Mouse (Mus musculus) cortical plate, adult 2 months (tissue): ENCODE data around the gene Epn3. TPM values are rescaled to one million over a fixed set of nuclear protein-coding genes. Genes with fewer than 3 reads are reported as not detected.

Source experiments
- H3K27ac ChIP-seq: fragments of 200-500 bp; 2 replicates; pipeline ENCODE4 v1.5.1; 2012; ENCODE audit warnings: low read length, control low read depth, inconsistent platforms; ENCODE audit not compliant: insufficient read depth
- H3K4me1 ChIP-seq: fragments of 200-500 bp; 2 replicates; pipeline ENCODE4 v1.6.1; 2011; ENCODE audit warnings: low read length; ENCODE audit not compliant: control insufficient read depth, insufficient read depth
- H3K4me3 ChIP-seq: fragments of 200-500 bp; 2 replicates; pipeline ENCODE4 v1.5.1; 2011; ENCODE audit warnings: mild to moderate bottlenecking, low read length, control low read depth; ENCODE audit not compliant: insufficient read depth
- CTCF ChIP-seq: fragments of 200-500 bp; IDR thresholded peaks from 2 replicates; pipeline ENCODE4 v1.5.1; 2011; ENCODE audit warnings: mild to moderate bottlenecking, control low read depth, low read length; ENCODE audit not compliant: insufficient read depth; ENCODE audit errors: extremely low read depth
- POLR2A ChIP-seq: fragments of 200-500 bp; IDR thresholded peaks from 2 replicates; pipeline ENCODE4 v1.6.1; 2011; ENCODE audit warnings: mild to moderate bottlenecking, low read length, control low read depth; ENCODE audit not compliant: insufficient read depth; ENCODE audit errors: extremely low read depth
- polyA plus RNA-seq: library from polyadenylated mRNA; depleted of rRNA; stranded (reverse); fragments of >200 nt; gene quantifications from 2 replicates; pipeline ENCODE4 v1.2.3, GENCODE M21; 2012

Epn3 gene
- polyA plus RNA-seq, 1 experiment = 0.98 TPM

DNA sequence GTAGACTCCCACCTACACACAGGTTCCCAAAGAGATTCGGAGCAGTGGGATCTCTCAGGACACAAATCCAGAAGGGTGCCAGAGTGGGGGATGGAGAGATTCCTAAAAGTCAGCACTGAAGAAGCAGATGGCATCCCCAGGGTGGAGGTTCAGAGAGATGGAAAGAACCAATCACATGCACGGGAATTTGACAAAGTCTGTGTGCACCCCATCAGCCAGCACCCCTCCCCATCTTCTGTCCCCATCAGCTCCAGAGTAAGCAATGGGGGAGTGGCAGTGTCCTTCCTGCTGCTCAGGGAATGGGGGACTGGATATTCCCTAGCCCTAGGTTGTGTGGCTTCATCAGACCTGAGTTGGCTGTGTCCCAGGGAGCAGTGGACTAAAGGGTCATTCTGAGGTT is 739 bp downstream of the Epn3 start:
- Histone ChIP-seq H3K4me1 (no peaks in the 10 kb centered on the region; the same call in 1 of the 2 replicates), H3K4me3 (no peak overlapping the region), H3K27ac (no peak overlapping the region)
- no peak for TF ChIP-seq CTCF
- TF ChIP-seq POLR2A = no peak

DNA sequence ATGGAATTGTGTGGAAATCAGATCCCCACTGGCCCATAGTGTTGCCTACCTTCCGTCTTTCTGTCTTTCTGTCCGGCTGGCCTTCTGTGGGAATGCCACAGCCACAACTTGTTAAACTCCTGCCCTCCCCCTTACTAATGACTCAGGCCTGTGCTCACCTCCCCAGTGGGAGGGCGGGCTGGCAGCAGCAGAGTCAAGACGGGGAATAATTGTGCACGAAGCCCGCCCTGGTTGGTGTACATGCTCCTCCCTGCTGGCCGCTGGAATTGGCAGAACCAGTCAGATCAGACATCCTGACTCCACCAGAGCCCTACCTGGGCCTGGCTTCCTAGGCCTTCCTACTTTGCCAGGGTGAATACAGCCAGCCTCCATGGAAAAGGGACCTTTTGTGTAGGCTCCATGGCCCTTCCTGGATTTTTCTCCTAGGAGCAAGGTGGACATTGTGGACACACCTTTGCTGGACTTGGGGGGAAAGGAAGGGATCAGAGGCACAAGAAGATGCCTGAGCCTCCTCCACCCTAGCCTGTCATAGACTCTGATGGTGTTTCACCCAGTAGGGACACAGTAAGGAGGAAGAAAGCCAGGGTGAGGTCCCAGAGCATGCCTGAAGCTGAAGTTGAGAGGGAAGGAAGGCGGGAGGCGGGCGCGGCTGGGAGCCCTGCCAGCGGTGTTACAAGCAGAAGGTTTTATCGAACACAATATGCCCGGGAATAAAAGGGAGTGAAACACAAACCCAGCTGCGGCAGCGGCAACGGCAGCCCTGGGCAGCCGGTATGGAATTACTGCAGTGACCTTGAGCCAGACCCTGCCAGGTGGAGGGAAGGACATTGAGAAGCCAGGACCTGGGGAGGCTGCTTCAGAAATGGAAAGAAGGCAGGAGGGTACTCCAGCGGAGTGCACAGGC is 1.4 kb downstream of the Epn3 start:
- Histone ChIP-seq H3K4me3 (no peak overlapping the region), H3K27ac (no peak overlapping the region), H3K4me1 (no peaks in the 10 kb centered on the region; the same call in 1 of the 2 replicates)
- TF ChIP-seq CTCF = no peak
- TF ChIP-seq POLR2A = no peak

DNA sequence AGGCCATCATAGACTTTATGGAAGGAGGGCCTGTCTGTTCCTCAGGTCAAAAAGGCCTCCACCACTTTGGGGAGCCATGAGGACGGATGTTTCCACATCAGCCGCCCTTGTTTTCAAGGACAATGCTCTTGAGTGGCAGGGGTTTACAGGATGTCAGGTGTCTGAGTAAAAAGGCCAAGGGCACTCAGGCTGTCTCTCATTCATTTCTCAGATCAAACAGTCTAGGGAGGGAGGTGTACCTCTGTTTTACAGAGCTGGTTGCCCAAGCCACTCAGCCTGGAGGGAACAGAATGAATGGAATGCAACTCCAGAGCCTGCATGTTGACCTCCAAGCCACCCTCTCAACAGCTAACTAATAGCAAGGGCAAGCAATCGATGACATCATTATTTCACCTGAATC is 4.4 kb downstream of the Epn3 start:
- Histone ChIP-seq H3K4me3 (no peak overlapping the region), H3K27ac (no peak overlapping the region), H3K4me1 (no peaks in the 10 kb centered on the region; the same call in 1 of the 2 replicates)
- no peak for TF ChIP-seq CTCF
- no peak for TF ChIP-seq POLR2A

DNA sequence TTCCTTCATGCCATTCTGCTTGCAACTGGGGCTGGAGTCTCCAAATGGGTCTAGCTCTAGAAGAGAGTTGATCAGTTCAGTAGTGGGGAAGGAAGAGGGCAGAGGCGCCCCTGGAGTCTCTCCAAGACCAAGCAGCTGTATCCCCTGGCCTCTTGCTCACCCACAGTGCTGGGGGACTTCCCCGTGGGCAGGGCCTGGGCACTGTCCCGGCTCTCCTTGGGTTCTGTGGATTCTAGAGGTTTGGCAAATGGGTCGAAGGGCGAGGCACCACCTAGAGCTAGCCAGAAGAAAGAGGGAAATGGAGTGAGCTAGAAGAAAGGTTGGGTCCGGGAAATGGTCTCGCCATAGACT is 8.1 kb downstream of the Epn3 start:
- Histone ChIP-seq H3K27ac (no peak overlapping the region), H3K4me3 (no peak overlapping the region; the same call in 1 of the 2 replicates)
- TF ChIP-seq POLR2A = no peak
- no peak for TF ChIP-seq CTCF

DNA sequence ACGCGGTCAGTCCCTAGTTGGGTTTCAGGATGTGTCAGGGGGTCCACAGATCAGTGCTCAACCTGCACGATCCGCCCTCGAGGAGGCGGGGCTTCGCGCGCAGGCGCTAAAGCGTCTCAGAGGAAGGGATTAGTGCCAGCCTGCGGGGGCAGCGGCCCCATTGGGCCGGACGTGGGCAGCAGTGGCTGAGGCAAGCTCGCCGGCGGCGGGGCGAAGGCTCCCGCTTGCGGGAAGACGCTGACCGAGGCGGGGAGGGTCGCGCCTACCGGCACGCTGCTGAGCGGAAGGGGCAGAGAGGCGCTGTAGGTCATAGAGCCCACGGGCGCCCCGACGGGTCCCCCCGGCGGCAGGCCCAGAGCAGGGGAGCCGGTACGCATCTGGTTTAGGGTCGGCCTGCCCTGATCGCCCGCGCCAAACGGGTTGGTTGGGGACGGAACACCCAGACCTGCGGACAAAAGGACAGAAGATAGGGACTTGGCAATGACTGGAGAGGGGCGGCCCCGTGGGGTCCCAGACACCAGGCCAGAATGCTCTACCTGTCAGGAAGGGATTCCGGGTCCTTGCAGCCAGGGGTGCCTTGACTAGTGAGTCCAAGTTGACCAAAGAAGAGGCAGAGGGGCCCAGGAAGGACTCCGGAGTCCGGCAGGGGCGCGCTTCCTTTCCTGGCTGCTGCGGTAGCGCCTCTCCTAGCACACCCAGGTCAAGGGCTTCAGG is 8.6 kb downstream of the Epn3 start:
- Histone ChIP-seq H3K4me1 (no peaks in the 10 kb centered on the region), H3K4me3 (peak overlapping the region; percentile 16), H3K27ac (no peak overlapping the region)
- TF ChIP-seq POLR2A (peak; percentile 36; the same call in 1 of the 2 replicates), CTCF (no peak)

More for the DNA sequence above, 8.1 kb downstream of the Epn3 start:
- no peaks in the 10 kb centered on the region for H3K4me1 ChIP-seq

DNA sequence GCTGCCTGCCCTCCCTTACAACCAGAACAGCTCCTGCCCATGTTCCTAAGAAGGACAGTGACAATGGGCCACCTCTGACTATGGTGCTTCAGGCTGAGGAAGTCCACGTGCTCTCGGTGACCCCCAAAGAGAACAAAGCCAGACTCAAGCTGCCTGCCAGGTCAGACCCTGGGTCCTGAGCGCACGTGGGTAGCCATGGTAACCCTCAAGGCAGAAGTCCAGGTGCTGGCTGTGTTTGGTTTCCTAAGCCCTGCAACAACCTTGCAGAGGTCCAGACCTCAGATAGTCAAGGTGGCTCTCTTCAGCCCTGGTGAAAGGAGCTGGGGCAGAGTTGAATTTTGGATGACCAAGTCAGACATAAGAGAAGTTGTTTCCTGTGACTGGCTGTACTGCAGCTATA is 10.0 kb downstream of the Epn3 start:
- Histone ChIP-seq H3K4me3 (no peak overlapping the region), H3K27ac (no peak overlapping the region), H3K4me1 (no peaks in the 10 kb centered on the region)
- TF ChIP-seq POLR2A = no peak
- TF ChIP-seq CTCF = no peak

DNA sequence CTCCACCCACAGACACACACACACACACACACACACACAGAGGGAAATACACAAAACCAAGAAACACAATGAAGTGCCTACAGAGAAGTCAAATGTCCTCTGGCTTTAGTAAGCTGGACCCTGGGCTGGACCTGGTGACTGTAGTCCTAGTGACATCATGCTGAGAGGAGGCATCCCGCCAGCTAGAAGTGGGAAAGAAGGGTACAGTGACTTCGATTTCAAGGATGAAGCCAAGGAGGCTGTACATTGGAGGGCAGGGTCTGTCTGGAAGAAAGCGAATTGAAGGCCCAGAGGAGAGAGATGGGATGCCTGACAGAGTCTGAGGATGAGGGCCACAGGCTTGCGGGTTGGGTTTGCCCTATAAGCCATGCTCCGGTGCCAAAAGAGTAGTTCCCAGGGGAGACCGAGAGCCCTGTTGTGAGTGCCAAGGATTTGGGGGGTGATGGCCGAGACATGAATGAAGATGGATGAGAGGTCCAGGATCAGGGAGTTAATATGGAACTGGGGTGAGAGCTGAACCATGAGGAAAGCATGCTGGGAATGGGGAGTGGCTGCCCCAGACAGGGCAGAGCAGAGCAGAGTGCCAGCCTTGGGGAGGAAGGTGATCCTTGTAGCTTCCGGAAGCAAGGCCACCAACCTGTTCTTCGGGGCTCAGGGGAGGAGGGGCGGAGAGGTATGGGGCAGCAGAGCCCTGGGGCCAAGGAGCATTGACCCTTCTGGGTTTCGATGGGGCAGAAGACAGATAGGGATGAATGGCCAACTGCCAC is 10.8 kb downstream of the Epn3 start:
- Histone ChIP-seq H3K27ac (no peak overlapping the region), H3K4me3 (no peak overlapping the region), H3K4me1 (no peaks in the 10 kb centered on the region)
- TF ChIP-seq CTCF = no peak
- no peak for TF ChIP-seq POLR2A

DNA sequence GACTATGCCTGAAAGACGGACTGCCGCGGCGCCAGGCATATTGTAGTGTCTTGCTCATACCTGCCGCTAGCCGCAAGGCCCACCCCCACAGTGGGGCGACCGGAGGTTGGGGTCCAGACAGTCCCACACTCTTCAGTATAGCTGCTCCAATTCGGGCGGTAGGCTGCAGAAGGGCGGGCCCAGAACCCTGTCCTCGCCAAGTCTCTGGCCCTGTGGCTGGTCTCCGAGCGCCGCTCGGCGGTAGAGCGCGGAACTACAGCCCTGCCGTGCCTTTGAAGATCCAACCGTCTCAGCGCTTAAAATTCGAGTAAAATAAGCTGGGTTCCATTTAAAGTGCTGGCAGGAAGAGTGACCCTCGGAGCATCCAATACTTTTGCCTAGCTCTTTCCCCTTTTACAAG is 13.8 kb downstream of the Epn3 start, which contains the start of gene Spata20:
Gene Spata20, minus strand, starts transcription at position 179 of the 400 bp plus-strand sequence.
- H3K4me1 ChIP-seq = no peaks in the 10 kb centered on the region
- no peak within 1 kb of the TSS for H3K27ac ChIP-seq
- H3K4me3 ChIP-seq = no peak within 1 kb of the TSS
- TF ChIP-seq POLR2A (no peak), CTCF (peak; percentile 90)

DNA sequence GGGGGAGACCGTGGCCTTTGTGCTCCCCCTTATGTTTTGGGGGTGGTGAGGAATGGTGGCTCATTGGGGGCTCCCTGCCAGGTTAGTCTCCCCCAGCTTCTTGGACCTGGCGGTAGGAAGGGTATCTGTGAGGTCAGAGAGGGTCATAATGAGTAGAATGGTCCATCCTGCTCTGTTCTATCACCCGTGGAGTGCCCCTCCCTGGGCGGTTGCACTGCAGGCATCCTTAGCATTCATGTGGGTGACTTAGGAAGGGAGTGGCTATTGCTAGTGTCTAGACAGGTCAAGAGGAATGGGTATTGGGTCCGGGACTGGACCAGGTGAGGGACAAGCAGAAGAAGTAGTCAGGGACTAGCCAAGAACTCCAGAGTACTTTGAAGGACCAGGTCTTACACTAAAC is 14.6 kb downstream of the Epn3 start:
- Histone ChIP-seq H3K4me1 (no peaks in the 10 kb centered on the region), H3K4me3 (no peak overlapping the region), H3K27ac (no peak overlapping the region)
- TF ChIP-seq CTCF (no peak), POLR2A (no peak)
